Mouse (Mus musculus) hindbrain, embryonic 10.5 days (tissue): ENCODE measurements around the gene Rtn4ip1. TPM values are rescaled to one million over a fixed set of nuclear protein-coding genes. Genes with fewer than 3 reads are reported as not detected.

Source experiments
- DNase-seq: peaks from one replicate; pipeline ENCODE4 v3.0.0-alpha.2; 2017; ENCODE audit warnings: low spot score
- H3K27ac ChIP-seq: fragments of 300-500 bp; sonication (generic); 2 replicates; pipeline ENCODE4 v1.5.1; 2016; ENCODE audit warnings: mild to moderate bottlenecking, moderate library complexity
- H3K27me3 ChIP-seq: fragments of 300-500 bp; sonication (generic); 2 replicates; pipeline ENCODE4 v1.6.1; 2016; ENCODE audit warnings: mild to moderate bottlenecking; ENCODE audit not compliant: poor library complexity, insufficient read depth, severe bottlenecking
- H3K36me3 ChIP-seq: fragments of 300-500 bp; sonication (generic); 2 replicates; pipeline ENCODE4 v1.6.1; 2016; ENCODE audit warnings: mild to moderate bottlenecking, moderate library complexity
- H3K4me1 ChIP-seq: fragments of 300-500 bp; sonication (generic); replicated peaks from 2 replicates; pipeline ENCODE4 v1.6.1; 2016; ENCODE audit warnings: mild to moderate bottlenecking
- H3K4me3 ChIP-seq: fragments of 300-500 bp; sonication (generic); 2 replicates; pipeline ENCODE4 v1.5.1; 2016; ENCODE audit warnings: mild to moderate bottlenecking, moderate library complexity
- H3K9me3 ChIP-seq: fragments of 300-500 bp; sonication (generic); 2 replicates; pipeline ENCODE4 v1.6.1; 2016; ENCODE audit warnings: mild to moderate bottlenecking, moderate library complexity
- WGBS: fragments of 180-500 bp; shearing (Covaris S2); methylation state at CpG from one replicate; pipeline ENCODE4 v1.1.7; 2016; 5-methylcytosine and 5-hydroxymethylcytosine counted together
- polyA plus RNA-seq: library from polyadenylated mRNA; unstranded; fragments of >200 nt; fragmentation: Nextera tagmentation; extraction: Ambion mirVana; gene quantifications from 2 replicates; pipeline ENCODE4 v1.2.1, GENCODE M21; 2016

The Rtn4ip1 gene
- polyA plus RNA-seq = 17.5 and 20.2 TPM in 2 replicates

GRCm38 (mm10) chr10:43901578-43902194 is at the start of gene Rtn4ip1, which contains the start of gene Qrsl1:
Rtn4ip1 (plus strand) TSS chr10:43901807.
Qrsl1 (minus strand) TSS chr10:43901745.
- no peaks in the 10 kb centered on the region for H3K27me3 ChIP-seq
- WGBS = under 1% methylated on average over 40 of the region's 40 CpGs
- peak within 1 kb of the TSS; percentile 83 for H3K4me3 ChIP-seq
- 0 out of 2 replicates have a peak, but pooled peaks cover 8% of the 10 kb centered on the region for H3K36me3 ChIP-seq
- no peaks in the 10 kb centered on the region for H3K9me3 ChIP-seq
- H3K27ac ChIP-seq = peak within 1 kb of the TSS; percentile 95
- H3K4me1 ChIP-seq = peaks cover 13% of the 10 kb centered on the region
- peak; percentile 97 for DNase-seq

GRCm38 (mm10) chr10:43851898-43852297 is 49.7 kb upstream of the Rtn4ip1 start:
- Histone ChIP-seq H3K4me1 (no peaks in the 10 kb centered on the region), H3K36me3 (no peaks in the 10 kb centered on the region), H3K4me3 (no peak overlapping the region), H3K27me3 (no peaks in the 10 kb centered on the region), H3K9me3 (0 out of 2 replicates have a peak, but pooled peaks cover 3% of the 10 kb centered on the region), H3K27ac (no peak overlapping the region)
- DNase-seq = no peak
- 88% methylated on average over 5 of the region's 5 CpGs for WGBS

- no peak overlapping the region for H3K4me3 ChIP-seq
- H3K9me3 ChIP-seq = 0 out of 2 replicates have a peak, but pooled peaks cover 3% of the 10 kb centered on the region
- 96% methylated on average over 9 of the region's 9 CpGs for WGBS
- no peaks in the 10 kb centered on the region for H3K27me3 ChIP-seq
- no peaks in the 10 kb centered on the region for H3K36me3 ChIP-seq
- no peak for DNase-seq
- H3K4me1 ChIP-seq = no peaks in the 10 kb centered on the region
- H3K27ac ChIP-seq = no peak overlapping the region
Measured at GRCm38 (mm10) chr10:43855916-43856315, 45.7 kb upstream of the Rtn4ip1 start.

- Histone ChIP-seq H3K27me3 (no peaks in the 10 kb centered on the region), H3K27ac (no peak overlapping the region), H3K36me3 (no peaks in the 10 kb centered on the region), H3K4me3 (no peak overlapping the region), H3K4me1 (no peaks in the 10 kb centered on the region), H3K9me3 (0 out of 2 replicates have a peak, but pooled peaks cover 3% of the 10 kb centered on the region)
- no peak for DNase-seq
- WGBS = 85% methylated on average over 3 of the region's 3 CpGs
Measured at GRCm38 (mm10) chr10:43856351-43856750, 45.3 kb upstream of the Rtn4ip1 start.

- Histone ChIP-seq H3K9me3 (no peaks in the 10 kb centered on the region), H3K4me1 (no peaks in the 10 kb centered on the region), H3K36me3 (peaks cover 12% of the 10 kb centered on the region), H3K4me3 (no peak overlapping the region), H3K27me3 (no peaks in the 10 kb centered on the region), H3K27ac (no peak overlapping the region)
- WGBS = 73% methylated on average over 10 of the region's 10 CpGs
- peak; percentile 44 for DNase-seq
Measured at GRCm38 (mm10) chr10:43870752-43871151, 30.9 kb upstream of the Rtn4ip1 start.

GRCm38 (mm10) chr10:43871458-43871857 is 30.1 kb upstream of the Rtn4ip1 start:
- Histone ChIP-seq H3K9me3 (no peaks in the 10 kb centered on the region), H3K27me3 (no peaks in the 10 kb centered on the region), H3K4me3 (no peak overlapping the region), H3K27ac (no peak overlapping the region), H3K4me1 (no peaks in the 10 kb centered on the region), H3K36me3 (peaks cover 19% of the 10 kb centered on the region)
- DNase-seq = no peak
- WGBS = 91% methylated on average over 1 of the region's 1 CpGs

GRCm38 (mm10) chr10:43887676-43888075 is 13.9 kb upstream of the Rtn4ip1 start:
- Histone ChIP-seq H3K27me3 (no peaks in the 10 kb centered on the region), H3K27ac (no peak overlapping the region), H3K9me3 (no peaks in the 10 kb centered on the region), H3K4me3 (no peak overlapping the region), H3K36me3 (peaks cover 77% of the 10 kb centered on the region), H3K4me1 (no peaks in the 10 kb centered on the region)
- 87% methylated on average over 9 of the region's 9 CpGs for WGBS
- no peak for DNase-seq

GRCm38 (mm10) chr10:43888976-43889375 is 12.6 kb upstream of the Rtn4ip1 start:
- Histone ChIP-seq H3K27me3 (no peaks in the 10 kb centered on the region), H3K9me3 (no peaks in the 10 kb centered on the region), H3K4me1 (no peaks in the 10 kb centered on the region), H3K36me3 (peaks cover 89% of the 10 kb centered on the region), H3K27ac (no peak overlapping the region), H3K4me3 (no peak overlapping the region)
- no peak for DNase-seq
- 93% methylated on average over 16 of the region's 16 CpGs for WGBS

- DNase-seq = no peak
- H3K9me3 ChIP-seq = no peaks in the 10 kb centered on the region
- no peaks in the 10 kb centered on the region for H3K27me3 ChIP-seq
- H3K4me1 ChIP-seq = no peaks in the 10 kb centered on the region
- H3K36me3 ChIP-seq = peaks cover 84% of the 10 kb centered on the region
- H3K27ac ChIP-seq = no peak overlapping the region
- H3K4me3 ChIP-seq = no peak overlapping the region
- 95% methylated on average over 4 of the region's 4 CpGs for WGBS
Measured at GRCm38 (mm10) chr10:43892971-43893370, 8.6 kb upstream of the Rtn4ip1 start.

GRCm38 (mm10) chr10:43896065-43896464 is 5.5 kb upstream of the Rtn4ip1 start:
- Histone ChIP-seq H3K27ac (no peak overlapping the region), H3K9me3 (no peaks in the 10 kb centered on the region), H3K4me3 (no peak overlapping the region), H3K4me1 (0 out of 2 replicates have a peak, but pooled peaks cover 2% of the 10 kb centered on the region), H3K27me3 (no peaks in the 10 kb centered on the region), H3K36me3 (peaks cover 60% of the 10 kb centered on the region)
- WGBS = 94% methylated on average over 8 of the region's 8 CpGs
- no peak for DNase-seq

- DNase-seq = no peak
- 89% methylated on average over 7 of the region's 7 CpGs for WGBS
Measured at GRCm38 (mm10) chr10:43898276-43898675, 3.3 kb upstream of the Rtn4ip1 start.

GRCm38 (mm10) chr10:43900883-43901570 is 580 bp upstream of the Rtn4ip1 start:
- Histone ChIP-seq H3K36me3 (0 out of 2 replicates have a peak, but pooled peaks cover 11% of the 10 kb centered on the region), H3K4me1 (peaks cover 13% of the 10 kb centered on the region), H3K4me3 (peak overlapping the region; percentile 83), H3K9me3 (no peaks in the 10 kb centered on the region), H3K27me3 (no peaks in the 10 kb centered on the region), H3K27ac (peak overlapping the region; percentile 95)
- DNase-seq = no peak
- 8% methylated on average over 30 of the region's 30 CpGs for whole genome bisulfite sequencing

More at GRCm38 (mm10) chr10:43898276-43898675, 3.3 kb upstream of the Rtn4ip1 start:
- Histone ChIP-seq H3K4me3 (no peak overlapping the region), H3K9me3 (no peaks in the 10 kb centered on the region), H3K27ac (no peak overlapping the region), H3K4me1 (peaks cover 13% of the 10 kb centered on the region), H3K36me3 (peaks cover 38% of the 10 kb centered on the region), H3K27me3 (no peaks in the 10 kb centered on the region)

- no peaks in the 10 kb centered on the region for H3K9me3 ChIP-seq
- no peak for DNase-seq
- no peaks in the 10 kb centered on the region for H3K36me3 ChIP-seq
- peaks cover 13% of the 10 kb centered on the region for H3K4me1 ChIP-seq
- H3K4me3 ChIP-seq = no peak overlapping the region
- no peak overlapping the region for H3K27ac ChIP-seq
- H3K27me3 ChIP-seq = no peaks in the 10 kb centered on the region
- 89% methylated on average over 1 of the region's 1 CpGs for WGBS
Measured at GRCm38 (mm10) chr10:43904569-43904968, 3.0 kb downstream of the Rtn4ip1 start.
